Mouse (Mus musculus) kidney, embryonic 16.5 days (tissue): ENCODE results near the gene Spocd1. TPM values are rescaled to one million over a fixed set of nuclear protein-coding genes. Genes with fewer than 3 reads are reported as not detected.

ENCODE experiments used
- ATAC-seq: fragments of 200-750 bp; cut with Nextera tagmentation; 2 replicates; pipeline ENCODE4 v1.8.0; 2017; ENCODE audit warnings: moderate TSS enrichment; ENCODE audit not compliant: low FRiP score, low TSS enrichment
- H3K27ac ChIP-seq: fragments of 300-500 bp; sonication (generic); 2 replicates; pipeline ENCODE4 v1.5.1; 2014; ENCODE audit warnings: low read length
- H3K27me3 ChIP-seq: fragments of 300-500 bp; sonication (generic); 2 replicates; pipeline ENCODE4 v1.6.1; 2014; ENCODE audit warnings: low read length, control low read depth, mixed read lengths; ENCODE audit not compliant: insufficient read depth
- H3K36me3 ChIP-seq: fragments of 300-500 bp; sonication (generic); 2 replicates; pipeline ENCODE4 v1.6.1; 2014; ENCODE audit warnings: low read length, control low read depth, mixed read lengths; ENCODE audit not compliant: insufficient read depth
- H3K4me1 ChIP-seq: fragments of 300-500 bp; sonication (generic); 2 replicates; pipeline ENCODE4 v1.6.1; 2014; ENCODE audit warnings: low read length, control low read depth, mixed read lengths; ENCODE audit not compliant: insufficient read depth
- H3K4me2 ChIP-seq: fragments of 300-500 bp; sonication (generic); replicated peaks from 2 replicates; pipeline ENCODE4 v1.6.1; 2014; ENCODE audit warnings: low read depth, low read length
- H3K4me3 ChIP-seq: fragments of 300-500 bp; sonication (generic); 2 replicates; pipeline ENCODE4 v1.5.1; 2014; ENCODE audit warnings: mild to moderate bottlenecking, low read length
- H3K9ac ChIP-seq: fragments of 300-500 bp; sonication (generic); replicated peaks from 2 replicates; pipeline ENCODE4 v1.6.1; 2014; ENCODE audit warnings: low read length
- H3K9me3 ChIP-seq: fragments of 300-500 bp; sonication (generic); 2 replicates; pipeline ENCODE4 v1.6.1; 2016; ENCODE audit warnings: low read length, control low read depth
- WGBS: fragments of 180-500 bp; shearing (Covaris S2); extraction: QIAGEN DNeasy Blood & Tissue Kit; methylation state at CpG from one replicate; pipeline ENCODE4 v1.1.7; 2014; 5-methylcytosine and 5-hydroxymethylcytosine counted together
- polyA plus RNA-seq: library from polyadenylated mRNA; unstranded; fragments of >200 nt; fragmentation: Nextera tagmentation; extraction: Ambion mirVana; gene quantifications from 2 replicates; pipeline ENCODE4 v1.2.1, GENCODE M21; 2015

The Spocd1 gene
- polyA plus RNA-seq, 1 experiment from 2014 or later = 0.32 TPM

DNA sequence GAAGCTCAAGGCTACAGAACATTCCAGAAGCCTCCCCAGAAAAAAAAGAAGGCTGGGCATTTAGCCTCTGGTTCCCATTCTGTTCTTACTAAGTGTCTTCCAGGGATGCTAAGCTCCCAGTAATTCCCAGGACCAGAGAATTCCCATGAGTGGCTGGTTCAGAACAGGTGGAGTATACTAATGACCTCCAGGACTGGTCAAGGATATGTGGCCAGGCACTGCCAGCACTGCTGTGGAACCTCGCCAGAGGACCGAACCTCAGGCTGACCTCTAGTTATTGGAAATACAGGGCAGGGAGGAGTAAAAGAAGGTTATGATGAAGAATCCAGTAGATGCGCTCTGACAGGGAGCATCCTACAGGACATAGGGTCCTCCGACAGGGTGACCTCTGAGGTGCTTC lies 26.7 kb upstream of the Spocd1 start:
- Histone ChIP-seq H3K27ac (no peak overlapping the region), H3K4me3 (no peak overlapping the region), H3K27me3 (no peaks in the 10 kb centered on the region), H3K36me3 (no peaks in the 10 kb centered on the region), H3K9ac (no peak overlapping the region), H3K4me2 (no peak overlapping the region), H3K4me1 (peaks cover 7% of the 10 kb centered on the region), H3K9me3 (no peaks in the 10 kb centered on the region)
- WGBS = 80% methylated on average over 4 of the region's 4 CpGs
- no peak for ATAC-seq

DNA sequence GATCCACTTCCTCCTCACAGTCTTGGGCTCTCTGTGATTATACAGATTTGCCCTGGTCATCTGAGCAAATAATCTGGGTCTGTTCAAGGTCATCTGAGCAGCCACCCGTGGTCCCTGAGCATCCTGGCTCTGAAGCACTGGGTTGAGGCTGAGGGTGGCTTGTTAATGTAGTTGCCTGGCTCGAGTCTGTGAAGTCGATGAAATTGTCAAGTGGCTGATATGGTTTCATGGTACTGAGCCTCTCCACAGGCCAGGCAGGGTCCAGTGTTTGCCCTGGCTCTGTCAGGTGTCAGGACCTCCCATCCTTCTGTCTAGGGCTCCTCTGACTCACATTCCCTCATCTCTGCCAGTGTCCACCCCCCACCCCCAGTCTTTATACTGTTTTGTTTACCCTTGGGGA lies 25.5 kb upstream of the Spocd1 start:
- Histone ChIP-seq H3K4me2 (no peak overlapping the region), H3K27me3 (no peaks in the 10 kb centered on the region), H3K9ac (no peak overlapping the region), H3K4me1 (peaks cover 7% of the 10 kb centered on the region), H3K9me3 (no peaks in the 10 kb centered on the region), H3K36me3 (no peaks in the 10 kb centered on the region), H3K27ac (no peak overlapping the region), H3K4me3 (no peak overlapping the region)
- WGBS = 44% methylated on average over 3 of the region's 3 CpGs
- no peak for ATAC-seq

DNA sequence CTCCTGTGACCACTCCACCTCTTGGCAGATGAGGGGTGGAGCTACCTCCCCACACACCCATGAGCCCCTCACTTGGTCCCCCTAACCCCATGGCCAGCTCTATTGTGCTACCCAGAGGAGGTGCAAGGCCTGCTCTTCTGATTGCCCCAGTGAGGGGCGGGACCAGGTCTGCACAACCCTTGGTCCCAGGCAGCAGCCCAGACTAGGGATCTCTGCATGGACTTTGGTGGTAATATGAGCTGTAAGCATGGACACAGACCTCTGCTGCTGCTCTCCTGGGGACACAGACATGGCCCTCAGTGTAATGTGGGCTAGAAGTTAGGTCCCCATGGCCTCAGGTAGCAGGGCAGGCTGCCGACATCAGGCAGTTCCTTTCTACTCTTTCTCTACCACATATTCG lies 24.0 kb upstream of the Spocd1 start:
- Histone ChIP-seq H3K4me1 (peaks cover 15% of the 10 kb centered on the region), H3K36me3 (no peaks in the 10 kb centered on the region), H3K27ac (no peak overlapping the region), H3K4me2 (no peak overlapping the region), H3K9me3 (no peaks in the 10 kb centered on the region), H3K27me3 (no peaks in the 10 kb centered on the region), H3K9ac (no peak overlapping the region), H3K4me3 (no peak overlapping the region)
- 76% methylated on average over 3 of the region's 3 CpGs for WGBS
- 0 out of 2 replicates have a peak, but pooled peaks have one; percentile 15 for ATAC-seq

DNA sequence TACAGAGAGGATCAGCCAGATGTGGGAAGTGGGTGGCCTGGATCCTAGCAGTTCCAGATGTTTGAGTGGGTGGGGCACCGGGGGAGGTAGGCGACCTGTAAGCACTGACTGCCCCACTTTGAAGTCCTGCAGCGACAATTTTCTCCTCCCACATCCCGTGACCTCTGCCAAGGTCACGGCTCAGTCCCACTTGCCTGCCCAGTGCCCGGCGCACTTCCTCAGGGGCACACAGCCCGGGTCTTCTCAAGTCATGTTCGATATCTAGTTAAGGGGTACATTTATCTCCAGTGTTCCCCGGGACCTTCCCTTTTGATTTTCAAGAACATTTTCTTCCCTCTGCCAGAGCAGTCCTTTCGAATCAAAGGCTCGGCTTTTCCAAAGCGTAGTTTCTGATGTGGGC lies 23.0 kb upstream of the Spocd1 start:
- H3K36me3 ChIP-seq = no peaks in the 10 kb centered on the region
- H3K27me3 ChIP-seq = no peaks in the 10 kb centered on the region
- H3K9ac ChIP-seq = no peak overlapping the region
- ATAC-seq = no peak
- H3K9me3 ChIP-seq = no peaks in the 10 kb centered on the region
- H3K4me3 ChIP-seq = no peak overlapping the region
- 40% methylated on average over 13 of the region's 13 CpGs for WGBS
- no peak overlapping the region for H3K27ac ChIP-seq
- H3K4me1 ChIP-seq = peaks cover 15% of the 10 kb centered on the region
- no peak overlapping the region for H3K4me2 ChIP-seq

DNA sequence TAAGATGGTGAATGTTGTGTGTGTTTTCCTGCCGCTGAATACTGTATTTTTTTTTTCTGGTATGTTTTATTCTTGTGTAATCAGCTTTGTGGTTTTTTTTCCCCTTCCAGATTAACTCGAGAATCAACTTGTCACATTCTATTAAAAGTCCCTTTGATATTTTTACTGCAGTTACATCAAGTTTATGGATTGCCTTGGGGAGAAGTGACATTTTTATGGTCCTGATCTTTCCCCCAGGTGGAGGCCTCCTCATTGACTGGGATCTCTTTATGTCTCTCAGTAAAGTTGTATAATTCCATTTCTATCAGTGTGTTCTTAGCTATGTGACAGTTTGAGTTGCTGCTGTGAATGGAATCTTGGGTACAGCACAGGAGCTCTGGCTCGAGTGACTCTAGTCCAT lies 20.2 kb upstream of the Spocd1 start:
- Histone ChIP-seq H3K4me1 (peaks cover 22% of the 10 kb centered on the region), H3K9ac (no peak overlapping the region), H3K27ac (peak overlapping the region; percentile 33; the same call in 1 of the 2 replicates), H3K4me2 (no peak overlapping the region), H3K27me3 (no peaks in the 10 kb centered on the region), H3K4me3 (no peak overlapping the region), H3K9me3 (no peaks in the 10 kb centered on the region), H3K36me3 (no peaks in the 10 kb centered on the region)
- 15% methylated on average over 3 of the region's 3 CpGs for WGBS
- ATAC-seq = no peak

DNA sequence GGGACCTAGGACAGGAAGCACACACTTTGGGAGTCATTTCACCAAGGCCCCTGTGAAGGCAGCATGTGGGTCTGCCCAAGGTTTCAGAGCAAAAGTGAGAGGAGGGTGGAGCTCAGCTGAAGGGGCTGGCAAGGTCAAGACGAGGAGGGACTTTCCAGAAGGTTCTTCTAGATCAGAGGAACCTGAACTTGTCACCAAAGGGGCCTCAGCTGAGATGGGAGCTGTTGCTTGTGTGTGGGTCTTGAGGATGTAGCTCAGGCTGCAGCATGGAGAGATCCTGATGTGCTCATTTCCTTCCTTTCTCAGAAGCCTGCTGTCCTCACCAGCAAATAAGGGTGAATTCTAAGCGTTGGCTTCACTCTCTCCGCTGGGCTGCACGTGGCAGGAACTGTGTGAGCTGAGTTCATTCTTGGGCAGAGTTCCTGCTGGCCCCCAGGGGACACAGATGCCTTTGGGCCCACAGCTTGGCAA lies 19.8 kb upstream of the Spocd1 start:
- 45% methylated on average over 4 of the region's 4 CpGs for WGBS
- Histone ChIP-seq H3K27ac (peak overlapping the region; percentile 33; the same call in 1 of the 2 replicates), H3K4me1 (peaks cover 27% of the 10 kb centered on the region), H3K9me3 (no peaks in the 10 kb centered on the region), H3K36me3 (no peaks in the 10 kb centered on the region), H3K27me3 (no peaks in the 10 kb centered on the region), H3K9ac (no peak overlapping the region), H3K4me2 (no peak overlapping the region), H3K4me3 (no peak overlapping the region)
- ATAC-seq = no peak

DNA sequence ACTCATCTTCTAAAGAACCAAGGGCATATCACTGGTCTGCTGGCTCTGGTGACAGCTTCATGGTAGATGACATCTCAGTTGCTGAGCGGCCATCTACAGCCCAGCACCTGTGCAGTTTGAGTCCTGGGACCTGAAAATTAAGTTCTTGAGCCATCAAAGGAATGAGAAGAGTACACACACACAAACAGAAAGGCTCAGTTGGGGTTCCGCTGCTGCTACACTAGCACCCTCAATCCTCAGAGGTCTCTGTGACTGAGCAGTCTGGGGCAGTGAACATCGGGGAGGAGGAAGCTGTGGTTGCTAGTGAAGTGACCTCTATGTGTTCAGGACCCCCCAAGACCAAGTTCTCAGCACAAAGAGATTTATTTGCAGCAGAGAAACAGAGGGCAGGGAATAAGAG lies 16.1 kb upstream of the Spocd1 start:
- Histone ChIP-seq H3K4me3 (no peak overlapping the region), H3K27ac (no peak overlapping the region), H3K36me3 (no peaks in the 10 kb centered on the region), H3K4me2 (no peak overlapping the region), H3K9ac (no peak overlapping the region), H3K27me3 (no peaks in the 10 kb centered on the region), H3K9me3 (no peaks in the 10 kb centered on the region), H3K4me1 (peaks cover 24% of the 10 kb centered on the region)
- no peak for ATAC-seq
- WGBS = 74% methylated on average over 3 of the region's 3 CpGs

DNA sequence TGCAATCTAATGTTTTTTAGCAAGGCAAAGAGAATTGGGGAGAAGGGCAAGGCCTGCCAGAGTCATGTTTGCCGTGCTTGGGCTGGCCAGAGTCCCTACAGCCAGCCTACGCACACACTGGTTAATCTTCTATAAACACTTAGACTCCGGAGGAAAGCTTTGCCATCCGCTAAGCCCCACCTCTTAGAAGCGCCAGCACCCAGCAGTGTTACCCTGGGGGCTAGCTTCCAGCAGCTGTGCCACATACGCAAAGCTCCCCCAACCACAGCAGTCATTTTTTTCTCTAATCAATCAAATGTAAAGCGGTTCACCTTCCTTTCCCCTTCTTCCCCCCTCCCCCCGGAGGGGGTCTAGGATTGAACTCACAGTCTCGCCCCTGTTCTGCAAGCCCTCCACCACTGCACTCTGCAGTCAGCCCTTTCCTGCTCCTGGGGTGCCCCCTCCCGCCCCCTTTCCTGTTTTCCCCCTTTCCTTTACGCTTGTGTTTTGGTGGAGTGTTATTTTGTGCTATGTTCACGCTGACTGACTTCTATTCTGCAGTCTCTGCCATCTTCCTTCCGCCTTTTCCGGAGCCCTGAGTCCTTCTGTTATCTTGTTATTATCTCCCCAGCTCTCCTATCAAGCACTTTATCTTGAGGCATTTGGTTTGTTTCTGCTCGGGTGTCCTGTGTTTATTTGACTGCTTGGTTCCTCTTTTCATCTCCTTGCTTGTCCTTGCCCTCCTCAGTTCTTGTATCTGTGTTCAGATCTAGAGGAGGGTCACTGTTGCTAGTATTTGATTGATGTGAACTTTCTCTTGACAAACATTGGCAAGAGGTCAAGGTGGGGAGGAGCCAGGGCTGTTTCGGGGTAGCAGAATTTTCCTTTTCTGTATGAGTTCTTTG lies 15.0 kb upstream of the Spocd1 start:
- 16% methylated on average over 16 of the region's 16 CpGs for WGBS
- Histone ChIP-seq H3K27me3 (no peaks in the 10 kb centered on the region), H3K4me2 (peak overlapping the region; percentile 39), H3K36me3 (no peaks in the 10 kb centered on the region), H3K4me3 (peak overlapping the region; percentile 19; the same call in 1 of the 2 replicates), H3K27ac (peak overlapping the region; percentile 16), H3K9ac (0 out of 2 replicates have a peak overlapping the region, but pooled peaks have one; percentile 1), H3K4me1 (peaks cover 21% of the 10 kb centered on the region), H3K9me3 (no peaks in the 10 kb centered on the region)
- 0 out of 2 replicates have a peak, but pooled peaks have one; percentile 70 for ATAC-seq

DNA sequence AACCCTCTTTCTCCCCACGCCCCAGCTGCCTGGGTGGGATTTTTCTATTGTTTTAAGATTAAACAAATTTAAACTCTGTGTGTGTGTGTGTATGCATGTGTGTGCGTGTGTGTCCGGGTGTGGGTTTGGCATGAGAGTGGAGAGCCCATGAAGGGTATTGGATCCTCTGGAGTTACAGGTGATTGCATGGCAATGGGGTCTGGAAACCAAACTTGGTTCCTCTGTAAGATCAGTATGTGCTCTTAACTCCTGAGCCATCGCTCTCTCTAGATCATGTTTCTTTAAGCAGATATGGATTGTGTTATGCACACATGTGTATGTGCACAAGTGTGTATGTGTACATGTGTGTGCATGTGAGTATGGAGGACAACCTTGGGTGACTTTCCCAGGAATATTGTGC lies 14.4 kb upstream of the Spocd1 start:
- H3K4me2 ChIP-seq = no peak overlapping the region
- 85% methylated on average over 4 of the region's 4 CpGs for WGBS

DNA sequence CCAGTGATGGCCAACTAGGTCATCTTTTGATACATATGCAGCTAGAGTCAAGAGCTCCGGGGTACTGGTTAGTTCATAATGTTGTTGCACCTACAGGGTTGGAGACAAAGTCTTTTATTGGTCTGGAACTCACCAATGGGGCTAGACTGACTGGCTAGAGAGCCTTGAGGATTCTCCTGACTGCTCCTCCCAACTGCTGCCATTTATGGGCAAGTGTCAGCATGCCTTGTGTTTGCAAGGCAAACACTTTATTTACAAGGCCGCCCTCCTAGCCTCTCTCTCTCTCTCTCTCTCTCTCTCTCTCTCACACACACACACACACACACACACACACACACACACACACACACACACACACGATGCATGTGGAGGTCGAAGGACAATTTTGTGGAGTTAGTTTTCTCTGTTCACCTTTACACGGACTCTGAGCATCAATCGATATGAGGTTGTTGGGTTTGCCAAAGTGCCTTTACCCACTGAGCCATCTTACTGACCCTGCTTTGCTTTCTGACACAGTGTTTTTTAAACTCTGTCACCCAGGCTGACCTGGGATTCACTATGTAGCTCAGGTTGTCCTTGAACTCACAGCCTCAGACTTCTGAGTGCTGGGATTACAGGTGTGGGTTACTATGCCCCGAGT lies 13.6 kb upstream of the Spocd1 start:
- Histone ChIP-seq H3K36me3 (no peaks in the 10 kb centered on the region), H3K4me2 (no peak overlapping the region), H3K4me1 (peaks cover 16% of the 10 kb centered on the region), H3K9ac (no peak overlapping the region), H3K9me3 (no peaks in the 10 kb centered on the region), H3K27ac (no peak overlapping the region), H3K27me3 (0 out of 2 replicates have a peak, but pooled peaks cover 4% of the 10 kb centered on the region), H3K4me3 (no peak overlapping the region)
- 84% methylated on average over 7 of the region's 7 CpGs for WGBS
- ATAC-seq = no peak

More for the DNA sequence above, 14.4 kb upstream of the Spocd1 start:
- H3K27ac ChIP-seq = no peak overlapping the region
- H3K36me3 ChIP-seq = no peaks in the 10 kb centered on the region
- peaks cover 16% of the 10 kb centered on the region for H3K4me1 ChIP-seq
- no peak overlapping the region for H3K4me3 ChIP-seq
- no peak for ATAC-seq
- 0 out of 2 replicates have a peak, but pooled peaks cover 4% of the 10 kb centered on the region for H3K27me3 ChIP-seq
- H3K9ac ChIP-seq = no peak overlapping the region
- no peaks in the 10 kb centered on the region for H3K9me3 ChIP-seq
